Mouse (Mus musculus) NIH3T3 (cell line): ENCODE results near the gene Arhgap8.

Source experiments
- DNase-seq: peaks from one replicate; pipeline ENCODE4 v3.0.0-alpha.2; 2012; ENCODE audit warnings: low read depth

Arhgap8 gene

GRCm38 (mm10) chr15:84719791-84720190, at the start of gene Arhgap8:
Gene Arhgap8, plus strand, starts transcription at chr15:84720052.
- DNase-seq, result no peak

- no peak for DNase-seq
These were observed 49.2 kb upstream of the Arhgap8 start for GRCm38 (mm10) chr15:84670657-84671055.

- DNase-seq, result peak; percentile 75
These were observed 48.2 kb upstream of the Arhgap8 start for GRCm38 (mm10) chr15:84671401-84672307.

GRCm38 (mm10) chr15:84672308-84672615, 47.6 kb upstream of the Arhgap8 start:
- no peak for DNase-seq

GRCm38 (mm10) chr15:84672616-84673015, 47.2 kb upstream of the Arhgap8 start:
- peak; percentile 61 for DNase-seq

- DNase-seq, result no peak
These were observed 45.4 kb upstream of the Arhgap8 start for GRCm38 (mm10) chr15:84674329-84675067.

- no peak for DNase-seq
These were observed 44.5 kb upstream of the Arhgap8 start for GRCm38 (mm10) chr15:84675317-84675716.

- no peak for DNase-seq
These were observed 41.9 kb upstream of the Arhgap8 start for GRCm38 (mm10) chr15:84677943-84678342.

GRCm38 (mm10) chr15:84679090-84679489, 40.8 kb upstream of the Arhgap8 start:
- peak; percentile 29 for DNase-seq

- no peak for DNase-seq
These were observed 40.1 kb upstream of the Arhgap8 start for GRCm38 (mm10) chr15:84679794-84680193.

GRCm38 (mm10) chr15:84680545-84681454, 39.1 kb upstream of the Arhgap8 start:
- peak; percentile 91 for DNase-seq

- peak; percentile 74 for DNase-seq
These were observed 38.2 kb upstream of the Arhgap8 start for GRCm38 (mm10) chr15:84681455-84682193.

- no peak for DNase-seq
These were observed 37.6 kb upstream of the Arhgap8 start for GRCm38 (mm10) chr15:84682206-84682605.

GRCm38 (mm10) chr15:84682821-84683220, 37.0 kb upstream of the Arhgap8 start:
- DNase-seq, result no peak

GRCm38 (mm10) chr15:84684520-84684919, 35.3 kb upstream of the Arhgap8 start:
- DNase-seq, result no peak

GRCm38 (mm10) chr15:84685417-84685816, 34.4 kb upstream of the Arhgap8 start:
- DNase-seq, result no peak

- no peak for DNase-seq
These were observed 31.9 kb upstream of the Arhgap8 start for GRCm38 (mm10) chr15:84687904-84688303.

- no peak for DNase-seq
These were observed 30.5 kb upstream of the Arhgap8 start for GRCm38 (mm10) chr15:84689356-84689755.

GRCm38 (mm10) chr15:84691513-84691912, 28.3 kb upstream of the Arhgap8 start:
- DNase-seq, result no peak

GRCm38 (mm10) chr15:84692645-84693044, 27.2 kb upstream of the Arhgap8 start:
- no peak for DNase-seq

GRCm38 (mm10) chr15:84696021-84696420, 23.8 kb upstream of the Arhgap8 start:
- no peak for DNase-seq
